Mouse (Mus musculus): ENCODE measurements around the gene Immp1l. TPM values are rescaled to one million over a fixed set of nuclear protein-coding genes. Genes with fewer than 3 reads are reported as not detected.

The Immp1l gene
- polyA plus RNA-seq, 1 experiment: 13.8 TPM

DNA sequence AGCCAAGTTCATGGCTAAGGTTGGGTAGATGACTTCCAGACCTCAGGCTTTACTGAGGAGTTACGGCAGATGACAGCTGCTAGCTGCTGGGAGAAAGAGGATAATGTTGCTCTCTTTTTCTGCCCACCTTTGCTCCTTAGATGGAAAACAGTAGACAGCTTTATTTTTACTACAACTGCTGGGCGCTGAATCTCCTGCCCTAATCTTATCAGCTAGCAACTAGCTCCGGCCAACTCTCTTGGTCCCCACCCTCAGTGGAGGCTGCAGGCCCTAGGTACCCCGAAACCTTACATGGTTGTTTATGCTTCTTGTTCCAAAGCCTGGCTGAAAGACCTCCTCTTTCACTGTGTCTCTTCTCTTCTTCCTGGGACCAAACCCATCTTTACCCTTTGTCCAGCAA, 49.4 kb downstream of the Immp1l start:
- Histone ChIP-seq H3K27ac (ENCODE audit: control insufficient read depth, insufficient read depth, low read length) (no peak overlapping the region), H3K4me3 (ENCODE audit: control insufficient read depth, insufficient read depth, low read length) (no peak overlapping the region), H3K36me3 (ENCODE audit: control insufficient read depth, insufficient read depth, low read length) (no peaks in the 10 kb centered on the region), H3K4me1 (replicated peaks; ENCODE audit: control insufficient read depth, insufficient read depth, low read length) (no peaks in the 10 kb centered on the region), H3K27me3 (ENCODE audit: control insufficient read depth, insufficient read depth, low read length) (no peaks in the 10 kb centered on the region)
- DNase-seq: no peak
- 98% methylated on average over 4 of the region's 4 CpGs for WGBS
- no peak for TF ChIP-seq POLR2A (IDR thresholded peaks at IDR 0.05; ENCODE audit: control insufficient read depth, extremely low read depth, insufficient read depth, low read length, poor library complexity)
- no peak for TF ChIP-seq CTCF (IDR thresholded peaks at IDR 0.05; ENCODE audit: borderline replicate concordance, control insufficient read depth, extremely low read depth, insufficient read depth, low read length, poor library complexity)

DNA sequence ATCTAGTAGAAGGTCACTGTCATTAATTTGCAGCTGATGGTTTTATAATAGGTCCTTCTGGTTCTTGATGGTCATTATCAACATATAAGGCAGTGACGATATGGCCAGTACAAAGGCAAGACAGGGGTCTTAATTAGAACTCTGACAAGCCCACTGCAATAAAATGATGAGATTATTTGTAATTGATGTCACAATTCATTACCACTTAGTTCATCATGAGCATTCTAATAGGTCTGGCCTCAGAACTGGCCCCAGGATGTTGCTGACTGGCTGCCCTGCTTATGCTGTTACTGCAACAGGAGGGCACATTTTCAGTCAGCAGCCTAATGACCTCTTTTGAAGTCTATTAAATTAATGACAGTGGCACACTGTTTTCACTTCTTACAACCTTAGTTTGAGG, 59.0 kb downstream of the Immp1l start:
- no peaks in the 10 kb centered on the region for H3K4me1 ChIP-seq (replicated peaks; ENCODE audit: control insufficient read depth, insufficient read depth, low read length)
- no peaks in the 10 kb centered on the region for H3K27me3 ChIP-seq (ENCODE audit: control insufficient read depth, insufficient read depth, low read length)
- H3K27ac ChIP-seq (ENCODE audit: control insufficient read depth, insufficient read depth, low read length): no peak overlapping the region
- no peaks in the 10 kb centered on the region; the same call in 1 of the 2 replicates for H3K36me3 ChIP-seq (ENCODE audit: control insufficient read depth, insufficient read depth, low read length)
- H3K4me3 ChIP-seq (ENCODE audit: control insufficient read depth, insufficient read depth, low read length): no peak overlapping the region
- TF ChIP-seq POLR2A (IDR thresholded peaks at IDR 0.05; ENCODE audit: control insufficient read depth, extremely low read depth, insufficient read depth, low read length, poor library complexity) (no peak), CTCF (IDR thresholded peaks at IDR 0.05; ENCODE audit: borderline replicate concordance, control insufficient read depth, extremely low read depth, insufficient read depth, low read length, poor library complexity) (no peak)
- 96% methylated on average over 1 of the region's 1 CpGs for WGBS
- DNase-seq: no peak

DNA sequence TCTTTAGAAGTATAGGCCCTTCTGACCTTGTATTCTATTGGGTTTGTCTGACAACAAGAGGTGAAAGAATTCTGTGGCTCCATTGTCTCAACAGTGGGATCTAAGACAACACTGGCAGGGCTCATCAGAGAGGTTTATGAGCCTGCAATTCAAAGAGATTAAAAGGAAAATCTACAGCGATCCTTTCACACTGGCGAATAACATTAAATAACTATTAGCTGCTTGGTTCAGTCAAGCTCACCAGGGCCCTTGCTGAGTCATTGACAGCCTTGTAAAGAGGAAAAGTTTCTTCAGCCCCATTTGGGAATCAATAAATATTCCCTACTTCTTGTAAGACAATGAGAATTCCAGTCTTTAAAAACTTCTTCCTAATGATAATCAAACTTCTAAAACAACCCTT, 69.5 kb downstream of the Immp1l start:
- Histone ChIP-seq H3K4me1 (replicated peaks; ENCODE audit: control insufficient read depth, insufficient read depth, low read length) (no peaks in the 10 kb centered on the region), H3K27me3 (ENCODE audit: control insufficient read depth, insufficient read depth, low read length) (no peaks in the 10 kb centered on the region), H3K27ac (ENCODE audit: control insufficient read depth, insufficient read depth, low read length) (no peak overlapping the region), H3K4me3 (ENCODE audit: control insufficient read depth, insufficient read depth, low read length) (no peak overlapping the region), H3K36me3 (ENCODE audit: control insufficient read depth, insufficient read depth, low read length) (peaks cover 3% of the 10 kb centered on the region)
- 86% methylated on average over 2 of the region's 2 CpGs for WGBS
- TF ChIP-seq POLR2A (IDR thresholded peaks at IDR 0.05; ENCODE audit: control insufficient read depth, extremely low read depth, insufficient read depth, low read length, poor library complexity): no peak
- TF ChIP-seq CTCF (IDR thresholded peaks at IDR 0.05; ENCODE audit: borderline replicate concordance, control insufficient read depth, extremely low read depth, insufficient read depth, low read length, poor library complexity): no peak
- DNase-seq: no peak

DNA sequence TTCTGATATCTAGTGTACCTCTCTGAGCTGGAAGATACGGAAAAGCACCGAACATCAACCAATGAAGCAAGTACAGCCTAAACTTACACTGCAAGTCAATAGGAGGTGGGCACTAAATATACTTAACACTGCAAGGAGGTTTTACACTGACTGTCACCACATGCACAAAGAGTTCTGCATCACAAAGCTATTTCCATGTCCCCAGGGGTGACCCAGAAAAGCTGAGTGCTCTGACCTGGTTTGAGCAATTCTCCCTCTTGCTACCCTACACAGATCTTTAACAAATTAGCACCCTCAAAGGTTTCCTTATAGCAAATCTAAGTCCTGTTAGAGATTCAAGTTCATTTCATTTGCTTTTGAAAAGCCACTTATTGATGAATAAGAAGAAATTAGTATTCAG, 73.6 kb downstream of the Immp1l start:
- no peaks in the 10 kb centered on the region for H3K36me3 ChIP-seq (ENCODE audit: control insufficient read depth, insufficient read depth, low read length)
- TF ChIP-seq CTCF (IDR thresholded peaks at IDR 0.05; ENCODE audit: borderline replicate concordance, control insufficient read depth, extremely low read depth, insufficient read depth, low read length, poor library complexity): no peak
- TF ChIP-seq POLR2A (IDR thresholded peaks at IDR 0.05; ENCODE audit: control insufficient read depth, extremely low read depth, insufficient read depth, low read length, poor library complexity): no peak
- 0 out of 2 replicates have a peak, but pooled peaks cover 2% of the 10 kb centered on the region for H3K4me1 ChIP-seq (replicated peaks; ENCODE audit: control insufficient read depth, insufficient read depth, low read length)
- no peak for DNase-seq
- H3K27me3 ChIP-seq (ENCODE audit: control insufficient read depth, insufficient read depth, low read length): no peaks in the 10 kb centered on the region
- H3K27ac ChIP-seq (ENCODE audit: control insufficient read depth, insufficient read depth, low read length): no peak overlapping the region
- 100% methylated on average over 2 of the region's 2 CpGs for WGBS
- H3K4me3 ChIP-seq (ENCODE audit: control insufficient read depth, insufficient read depth, low read length): no peak overlapping the region

DNA sequence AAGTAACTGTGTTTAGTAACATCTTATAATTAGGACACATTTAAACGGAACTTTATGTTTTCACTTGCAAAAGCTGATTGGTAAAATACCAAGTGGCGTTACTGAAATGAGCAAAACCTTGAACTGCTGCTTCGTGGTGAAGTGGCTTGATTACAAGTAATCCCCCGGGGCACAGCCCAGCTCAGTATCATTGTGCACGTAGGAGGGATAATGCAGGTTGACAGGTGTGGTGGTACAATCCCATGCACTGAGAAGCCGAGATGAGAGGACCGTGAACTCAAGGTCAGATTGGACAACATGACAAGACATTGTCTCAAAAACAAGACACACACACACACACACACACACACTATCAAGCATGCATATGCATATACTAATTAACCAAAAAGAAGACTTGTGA, 80.8 kb downstream of the Immp1l start:
- H3K27me3 ChIP-seq (ENCODE audit: control insufficient read depth, insufficient read depth, low read length): no peaks in the 10 kb centered on the region
- TF ChIP-seq CTCF (IDR thresholded peaks at IDR 0.05; ENCODE audit: borderline replicate concordance, control insufficient read depth, extremely low read depth, insufficient read depth, low read length, poor library complexity): no peak
- no peak for TF ChIP-seq POLR2A (IDR thresholded peaks at IDR 0.05; ENCODE audit: control insufficient read depth, extremely low read depth, insufficient read depth, low read length, poor library complexity)
- H3K4me1 ChIP-seq (replicated peaks; ENCODE audit: control insufficient read depth, insufficient read depth, low read length): 0 out of 2 replicates have a peak, but pooled peaks cover 2% of the 10 kb centered on the region
- H3K4me3 ChIP-seq (ENCODE audit: control insufficient read depth, insufficient read depth, low read length): no peak overlapping the region
- no peak overlapping the region for H3K27ac ChIP-seq (ENCODE audit: control insufficient read depth, insufficient read depth, low read length)
- DNase-seq: no peak
- no peaks in the 10 kb centered on the region for H3K36me3 ChIP-seq (ENCODE audit: control insufficient read depth, insufficient read depth, low read length)
- 94% methylated on average over 7 of the region's 7 CpGs for WGBS

DNA sequence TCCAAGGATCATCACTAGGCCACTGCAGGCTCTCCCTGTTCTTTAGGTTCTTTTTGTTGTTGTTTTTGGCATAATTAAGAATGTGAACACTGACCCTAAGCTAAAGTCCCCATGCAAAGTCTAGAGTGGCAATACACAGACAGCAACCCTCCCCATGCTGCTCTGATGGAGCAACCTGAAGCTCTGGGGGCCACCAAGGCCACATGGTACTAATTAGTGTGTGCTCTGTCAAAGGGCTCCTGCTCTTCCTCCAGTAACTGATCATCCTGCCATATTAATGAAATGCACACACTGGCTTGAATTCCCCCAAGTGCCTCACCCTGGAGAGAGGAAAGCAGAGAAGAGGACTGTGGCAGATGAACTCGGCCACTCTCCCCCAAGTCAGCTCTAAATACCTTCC, 82.7 kb downstream of the Immp1l start:
- no peaks in the 10 kb centered on the region for H3K27me3 ChIP-seq (ENCODE audit: control insufficient read depth, insufficient read depth, low read length)
- H3K27ac ChIP-seq (ENCODE audit: control insufficient read depth, insufficient read depth, low read length): no peak overlapping the region
- no peak for DNase-seq
- no peaks in the 10 kb centered on the region for H3K36me3 ChIP-seq (ENCODE audit: control insufficient read depth, insufficient read depth, low read length)
- TF ChIP-seq POLR2A (IDR thresholded peaks at IDR 0.05; ENCODE audit: control insufficient read depth, extremely low read depth, insufficient read depth, low read length, poor library complexity): no peak
- no peak for TF ChIP-seq CTCF (IDR thresholded peaks at IDR 0.05; ENCODE audit: borderline replicate concordance, control insufficient read depth, extremely low read depth, insufficient read depth, low read length, poor library complexity)
- H3K4me3 ChIP-seq (ENCODE audit: control insufficient read depth, insufficient read depth, low read length): no peak overlapping the region
- no peaks in the 10 kb centered on the region for H3K4me1 ChIP-seq (replicated peaks; ENCODE audit: control insufficient read depth, insufficient read depth, low read length)
- 89% methylated on average over 1 of the region's 1 CpGs for WGBS

DNA sequence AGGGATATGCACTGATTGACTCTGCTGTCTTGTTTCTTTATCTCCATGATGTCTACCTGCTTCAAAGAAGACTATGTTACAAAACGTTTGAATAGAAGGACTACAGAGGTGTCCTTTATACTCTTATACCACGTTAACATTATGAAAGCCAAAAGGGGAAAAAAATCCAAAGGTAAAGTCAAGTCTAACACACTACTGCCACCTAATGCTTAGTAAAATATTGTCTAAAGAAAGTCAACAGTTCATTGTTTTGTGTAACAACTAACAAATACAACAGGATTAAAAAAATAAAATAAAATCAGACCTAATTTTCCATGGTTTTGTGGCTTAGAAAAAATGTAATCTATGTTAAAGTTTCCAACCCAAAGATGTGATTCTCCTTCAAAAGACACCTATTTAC, 83.6 kb downstream of the Immp1l start:
- H3K27me3 ChIP-seq (ENCODE audit: control insufficient read depth, insufficient read depth, low read length): no peaks in the 10 kb centered on the region
- no peaks in the 10 kb centered on the region for H3K4me1 ChIP-seq (replicated peaks; ENCODE audit: control insufficient read depth, insufficient read depth, low read length)
- H3K27ac ChIP-seq (ENCODE audit: control insufficient read depth, insufficient read depth, low read length): no peak overlapping the region
- TF ChIP-seq CTCF (IDR thresholded peaks at IDR 0.05; ENCODE audit: borderline replicate concordance, control insufficient read depth, extremely low read depth, insufficient read depth, low read length, poor library complexity) (no peak), POLR2A (IDR thresholded peaks at IDR 0.05; ENCODE audit: control insufficient read depth, extremely low read depth, insufficient read depth, low read length, poor library complexity) (no peak)
- WGBS: 56% methylated on average over 2 of the region's 2 CpGs
- H3K4me3 ChIP-seq (ENCODE audit: control insufficient read depth, insufficient read depth, low read length): no peak overlapping the region
- H3K36me3 ChIP-seq (ENCODE audit: control insufficient read depth, insufficient read depth, low read length): no peaks in the 10 kb centered on the region
- no peak for DNase-seq

All from thymus, adult 2 months (tissue).